Mouse (Mus musculus): ENCODE data around the gene Klhl21. TPM values are rescaled to one million over a fixed set of nuclear protein-coding genes. Genes with fewer than 3 reads are reported as not detected.

Klhl21 gene
- polyA plus RNA-seq (2015; fragmentation: Nextera tagmentation; extraction: Ambion mirVana), result 13.5 and 14.0 TPM in 2 replicates

DNA sequence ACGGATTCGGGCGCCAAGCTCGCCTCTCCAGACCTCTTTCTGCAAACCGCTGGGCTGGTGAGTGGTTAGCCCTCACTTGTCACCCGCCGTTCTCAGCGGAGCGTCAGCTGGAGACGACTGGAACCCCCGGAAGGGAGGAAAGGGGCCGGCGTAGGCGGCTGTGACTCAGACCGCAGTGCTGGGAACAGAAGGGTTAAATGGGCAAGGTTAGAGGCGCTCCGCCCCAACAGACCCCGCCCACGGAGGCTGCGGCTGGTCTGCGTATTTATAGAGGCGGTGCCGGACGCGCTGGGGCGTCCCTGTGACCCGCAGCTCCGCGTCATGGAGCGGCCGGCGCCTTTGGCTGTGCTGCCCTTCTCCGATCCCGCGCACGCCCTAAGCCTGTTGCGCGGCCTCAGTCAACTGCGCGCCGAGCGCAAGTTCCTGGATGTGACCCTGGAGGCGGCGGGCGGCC is at the start of gene Klhl21:
Gene Klhl21, plus strand, starts transcription at position 182 of the 454 bp plus-strand sequence.
- under 1% methylated on average over 45 of the region's 45 CpGs for WGBS
- ATAC-seq (ENCODE audit: insufficient read depth, low FRiP score, low read depth), result peak; percentile 87
- Histone ChIP-seq H3K9ac (peak within 1 kb of the TSS; percentile 62), H3K27ac (peak within 1 kb of the TSS; percentile 94), H3K27me3 (replicated peaks) (no peaks in the 10 kb centered on the region), H3K4me3 (replicated peaks) (peak within 1 kb of the TSS; percentile 87), H3K4me2 (peak within 1 kb of the TSS; percentile 93), H3K4me1 (peaks cover 41% of the 10 kb centered on the region), H3K9me3 (no peaks in the 10 kb centered on the region), H3K36me3 (peaks cover 15% of the 10 kb centered on the region)

DNA sequence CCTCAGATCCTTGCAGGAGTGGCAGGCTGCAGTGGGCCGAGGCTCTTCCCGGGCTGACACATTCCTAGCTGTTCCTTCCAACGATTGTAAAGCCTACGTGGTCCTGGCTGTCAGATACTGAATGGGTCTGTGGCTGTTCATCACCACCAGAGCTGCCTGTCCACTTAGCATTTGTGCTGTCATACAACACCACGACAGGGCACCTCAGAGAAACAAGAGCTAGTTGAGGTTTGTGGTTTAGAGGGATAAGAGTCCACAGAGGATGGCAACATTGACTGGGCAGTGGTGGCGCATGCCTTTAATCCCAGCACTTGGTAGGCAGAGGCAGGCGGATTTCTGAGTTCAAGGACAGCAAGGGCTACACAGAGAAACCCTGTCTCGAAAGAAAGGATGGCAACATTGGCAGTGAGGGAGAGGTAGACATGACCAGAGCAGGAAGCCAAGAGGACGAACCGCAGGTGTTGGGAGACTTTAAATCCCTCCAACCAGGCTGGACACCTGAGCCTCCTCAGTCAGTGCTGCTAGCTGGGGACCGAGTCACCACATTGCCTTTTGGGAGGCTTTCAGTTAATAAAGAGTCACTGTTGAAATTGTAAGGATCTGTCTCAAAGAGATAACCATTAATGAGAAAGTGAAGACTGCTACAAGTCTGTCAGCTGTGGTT is 48.6 kb upstream of the Klhl21 start:
- no peak overlapping the region for H3K9ac ChIP-seq
- H3K36me3 ChIP-seq, result peaks cover 34% of the 10 kb centered on the region
- ATAC-seq (ENCODE audit: insufficient read depth, low FRiP score, low read depth), result no peak
- no peak overlapping the region for H3K4me2 ChIP-seq
- H3K27me3 ChIP-seq (replicated peaks), result no peaks in the 10 kb centered on the region
- 0 out of 2 replicates have a peak, but pooled peaks cover 7% of the 10 kb centered on the region for H3K4me1 ChIP-seq
- H3K4me3 ChIP-seq (replicated peaks), result no peak overlapping the region
- peak overlapping the region; percentile 44; the same call in 1 of the 2 replicates for H3K27ac ChIP-seq
- H3K9me3 ChIP-seq, result no peaks in the 10 kb centered on the region
- 86% methylated on average over 11 of the region's 11 CpGs for WGBS

- H3K36me3 ChIP-seq, result peaks cover 33% of the 10 kb centered on the region
- ATAC-seq (ENCODE audit: insufficient read depth, low FRiP score, low read depth), result peak; percentile 95
Measured at GRCm38 (mm10) chr4:151960513-151960854, 48.1 kb upstream of the Klhl21 start.

DNA sequence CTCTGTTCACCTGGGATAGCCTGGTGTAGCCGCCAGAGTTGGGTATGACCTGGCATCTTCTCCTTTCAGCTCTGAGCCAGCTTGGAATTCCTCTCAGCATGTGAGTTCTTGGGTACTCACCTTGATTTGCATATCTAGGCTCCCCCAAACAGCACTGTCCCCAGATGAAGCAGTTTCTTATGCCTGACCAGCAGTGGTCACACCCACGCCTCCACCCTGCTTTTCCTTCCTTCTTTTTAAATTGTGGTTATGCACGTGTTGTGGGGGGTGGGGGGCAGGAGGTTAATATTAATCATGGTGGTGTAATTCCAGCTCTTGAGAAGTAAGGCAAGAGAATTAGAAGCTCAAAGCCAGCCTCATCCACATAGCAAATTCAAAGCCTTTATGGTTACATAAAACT is 45.8 kb upstream of the Klhl21 start:
- Histone ChIP-seq H3K4me1 (0 out of 2 replicates have a peak, but pooled peaks cover 7% of the 10 kb centered on the region), H3K36me3 (peaks cover 30% of the 10 kb centered on the region), H3K4me2 (no peak overlapping the region), H3K9me3 (no peaks in the 10 kb centered on the region), H3K27ac (no peak overlapping the region), H3K9ac (no peak overlapping the region), H3K27me3 (replicated peaks) (no peaks in the 10 kb centered on the region), H3K4me3 (replicated peaks) (no peak overlapping the region)
- ATAC-seq (ENCODE audit: insufficient read depth, low FRiP score, low read depth), result no peak
- 75% methylated on average over 3 of the region's 3 CpGs for WGBS

More at GRCm38 (mm10) chr4:151960513-151960854, 48.1 kb upstream of the Klhl21 start:
- Histone ChIP-seq H3K9me3 (no peaks in the 10 kb centered on the region), H3K4me2 (no peak overlapping the region), H3K4me3 (replicated peaks) (no peak overlapping the region), H3K4me1 (0 out of 2 replicates have a peak, but pooled peaks cover 7% of the 10 kb centered on the region), H3K9ac (no peak overlapping the region), H3K27me3 (replicated peaks) (no peaks in the 10 kb centered on the region), H3K27ac (peak overlapping the region; percentile 44; the same call in 1 of the 2 replicates)
- WGBS, result 61% methylated on average over 3 of the region's 3 CpGs

DNA sequence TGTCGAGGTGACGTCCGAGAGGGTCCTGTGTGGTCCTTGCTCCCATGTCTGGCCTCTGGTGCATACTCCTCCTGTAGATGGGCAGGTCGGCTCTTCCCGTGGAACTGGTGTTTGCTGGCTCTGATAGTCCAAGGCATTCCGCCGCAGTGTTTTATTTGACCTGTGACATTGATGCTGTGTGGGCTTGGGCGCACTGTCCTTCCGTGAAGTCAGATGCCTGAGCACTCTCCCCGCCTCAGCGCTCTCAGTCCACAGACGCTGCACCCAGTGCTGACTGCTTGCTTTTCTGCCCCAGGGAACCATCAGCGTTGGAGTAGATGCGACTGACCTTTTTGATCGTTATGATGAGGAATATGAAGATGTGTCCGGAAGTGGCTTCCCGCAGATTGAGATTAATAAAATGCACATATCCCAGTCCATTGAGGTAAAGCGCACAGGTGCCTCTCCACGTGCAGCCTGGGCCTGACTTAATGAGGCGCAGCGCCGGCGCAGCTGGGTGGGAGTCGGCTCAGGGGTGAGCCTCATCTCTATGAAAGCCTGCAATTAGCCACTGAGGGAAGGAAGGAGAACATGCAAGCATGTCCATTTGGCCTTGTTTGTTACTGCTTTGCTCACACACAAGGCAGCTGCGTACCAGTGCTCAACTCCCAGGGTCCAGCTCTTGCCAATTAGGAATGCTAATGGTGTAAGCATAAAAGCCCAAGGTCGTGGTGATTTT is 40.2 kb upstream of the Klhl21 start:
- no peak overlapping the region for H3K27ac ChIP-seq
- ATAC-seq (ENCODE audit: insufficient read depth, low FRiP score, low read depth), result no peak
- H3K4me1 ChIP-seq, result no peaks in the 10 kb centered on the region
- peaks cover 31% of the 10 kb centered on the region for H3K36me3 ChIP-seq
- H3K27me3 ChIP-seq (replicated peaks), result no peaks in the 10 kb centered on the region
- H3K9ac ChIP-seq, result no peak overlapping the region
- 92% methylated on average over 26 of the region's 26 CpGs for WGBS
- H3K4me2 ChIP-seq, result no peak overlapping the region
- no peak overlapping the region for H3K4me3 ChIP-seq (replicated peaks)
- no peaks in the 10 kb centered on the region for H3K9me3 ChIP-seq

- H3K27me3 ChIP-seq (replicated peaks), result no peaks in the 10 kb centered on the region
- H3K27ac ChIP-seq, result no peak overlapping the region
- H3K36me3 ChIP-seq, result peaks cover 44% of the 10 kb centered on the region
- H3K4me1 ChIP-seq, result no peaks in the 10 kb centered on the region
- ATAC-seq (ENCODE audit: insufficient read depth, low FRiP score, low read depth), result no peak
- 59% methylated on average over 10 of the region's 10 CpGs for WGBS
- no peaks in the 10 kb centered on the region for H3K9me3 ChIP-seq
- H3K4me2 ChIP-seq, result no peak overlapping the region
- no peak overlapping the region for H3K9ac ChIP-seq
- no peak overlapping the region for H3K4me3 ChIP-seq (replicated peaks)
Measured at GRCm38 (mm10) chr4:151972221-151972967, 36.2 kb upstream of the Klhl21 start.

GRCm38 (mm10) chr4:151975441-151975840 is 33.2 kb upstream of the Klhl21 start:
- no peak overlapping the region for H3K4me2 ChIP-seq
- H3K4me3 ChIP-seq (replicated peaks), result no peak overlapping the region
- no peaks in the 10 kb centered on the region for H3K4me1 ChIP-seq
- WGBS, result 89% methylated on average over 3 of the region's 3 CpGs
- ATAC-seq (ENCODE audit: insufficient read depth, low FRiP score, low read depth), result no peak
- H3K27me3 ChIP-seq (replicated peaks), result no peaks in the 10 kb centered on the region
- H3K9me3 ChIP-seq, result no peaks in the 10 kb centered on the region
- no peak overlapping the region for H3K9ac ChIP-seq
- H3K36me3 ChIP-seq, result peaks cover 35% of the 10 kb centered on the region
- H3K27ac ChIP-seq, result no peak overlapping the region

DNA sequence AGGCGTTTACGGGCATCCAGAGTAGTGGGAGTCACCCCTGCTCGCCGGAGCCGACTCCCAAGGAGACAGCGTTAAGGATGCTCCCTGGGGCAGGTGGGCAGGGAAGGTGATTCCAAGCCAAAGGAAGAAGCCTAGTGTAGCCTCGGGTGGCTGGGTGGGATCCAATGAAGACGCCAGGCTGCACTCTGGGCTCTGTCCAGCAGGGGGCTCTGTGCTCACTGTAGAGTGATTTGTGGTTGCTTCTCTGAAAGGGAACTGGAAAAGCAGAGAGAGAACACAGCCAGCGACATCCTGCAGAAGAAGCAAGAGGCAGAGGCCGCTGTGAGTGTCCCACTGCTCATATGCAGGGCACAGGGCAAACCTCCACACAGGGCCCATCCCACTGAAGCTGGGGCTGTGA is 30.9 kb upstream of the Klhl21 start:
- Histone ChIP-seq H3K4me1 (no peaks in the 10 kb centered on the region), H3K27me3 (replicated peaks) (no peaks in the 10 kb centered on the region), H3K27ac (no peak overlapping the region), H3K9ac (no peak overlapping the region), H3K4me3 (replicated peaks) (no peak overlapping the region), H3K36me3 (peaks cover 38% of the 10 kb centered on the region), H3K9me3 (no peaks in the 10 kb centered on the region), H3K4me2 (no peak overlapping the region)
- WGBS, result 40% methylated on average over 10 of the region's 10 CpGs
- ATAC-seq (ENCODE audit: insufficient read depth, low FRiP score, low read depth), result no peak

DNA sequence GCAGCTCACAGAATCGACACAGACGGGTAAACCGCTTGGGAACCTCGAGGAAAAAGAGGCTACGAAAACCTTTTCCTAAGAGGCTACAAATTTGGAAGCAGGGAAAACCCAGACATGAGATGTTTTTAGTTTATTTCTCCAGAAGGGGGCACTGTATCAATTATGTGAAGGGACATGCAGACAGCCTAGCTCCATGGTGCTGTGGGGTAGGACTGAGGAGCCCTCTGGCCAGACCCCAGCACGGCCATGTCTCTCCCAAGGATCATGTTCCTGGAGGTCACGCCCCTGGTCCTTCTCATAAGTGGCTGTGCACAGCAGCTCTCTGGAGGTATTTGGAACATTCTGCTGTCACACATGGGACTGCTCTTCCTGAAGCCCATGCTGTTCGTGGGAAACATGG is 27.9 kb upstream of the Klhl21 start:
- no peak overlapping the region for H3K9ac ChIP-seq

DNA sequence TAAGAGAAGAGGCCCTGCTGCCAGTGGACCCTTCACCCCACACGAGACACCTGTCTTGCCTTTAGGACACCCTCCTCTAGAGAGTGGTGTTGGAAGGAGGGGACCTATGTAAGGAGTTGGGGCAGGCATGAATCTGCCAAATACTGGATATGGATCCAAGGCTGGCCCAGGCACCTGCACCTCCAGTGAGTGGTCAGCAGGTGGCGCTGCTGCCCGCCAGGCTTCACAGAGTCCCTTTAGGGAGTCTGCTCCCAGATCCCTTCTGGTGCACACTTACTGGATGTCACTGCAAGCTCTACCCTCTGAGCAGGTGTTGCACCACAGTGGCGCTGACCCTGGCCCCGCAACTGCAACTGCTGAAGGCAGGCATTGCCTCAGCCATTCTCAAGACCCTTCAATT is 27.2 kb upstream of the Klhl21 start:
- Histone ChIP-seq H3K36me3 (peaks cover 16% of the 10 kb centered on the region; the same call in 1 of the 2 replicates), H3K27ac (no peak overlapping the region), H3K4me3 (replicated peaks) (no peak overlapping the region), H3K27me3 (replicated peaks) (no peaks in the 10 kb centered on the region), H3K9ac (no peak overlapping the region), H3K4me1 (peaks cover 13% of the 10 kb centered on the region; the same call in 1 of the 2 replicates), H3K9me3 (no peaks in the 10 kb centered on the region), H3K4me2 (no peak overlapping the region)
- 10% methylated on average over 5 of the region's 5 CpGs for WGBS
- ATAC-seq (ENCODE audit: insufficient read depth, low FRiP score, low read depth), result peak; percentile 41

More for the DNA sequence above, 27.9 kb upstream of the Klhl21 start:
- H3K4me2 ChIP-seq, result no peak overlapping the region
- H3K27me3 ChIP-seq (replicated peaks), result no peaks in the 10 kb centered on the region
- H3K36me3 ChIP-seq, result peaks cover 19% of the 10 kb centered on the region; the same call in 1 of the 2 replicates
- 0 out of 2 replicates have a peak, but pooled peaks cover 8% of the 10 kb centered on the region for H3K4me1 ChIP-seq
- no peak overlapping the region for H3K4me3 ChIP-seq (replicated peaks)
- H3K27ac ChIP-seq, result no peak overlapping the region
- WGBS, result 75% methylated on average over 8 of the region's 8 CpGs
- H3K9me3 ChIP-seq, result no peaks in the 10 kb centered on the region
- no peak for ATAC-seq (ENCODE audit: insufficient read depth, low FRiP score, low read depth)

DNA sequence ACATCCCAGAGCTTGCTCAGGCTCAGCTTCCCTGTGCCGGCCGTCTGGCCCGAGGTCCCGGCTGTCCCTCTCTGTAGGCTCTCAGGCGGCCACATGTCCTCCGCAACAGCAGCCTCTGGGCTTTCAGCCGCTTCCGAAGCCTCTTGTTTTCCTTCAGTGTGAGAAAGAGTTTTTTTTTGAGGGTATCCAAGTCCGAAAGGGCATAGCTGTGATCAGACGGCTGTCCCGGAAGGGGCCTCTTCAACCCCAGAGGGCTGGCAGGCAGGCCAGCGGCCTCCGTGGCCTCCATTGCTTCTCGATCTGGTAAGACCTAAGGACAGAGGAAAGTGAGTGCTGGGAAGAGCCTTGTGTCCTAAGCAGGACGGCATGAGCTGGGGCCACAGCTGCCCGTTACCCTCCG is 25.6 kb upstream of the Klhl21 start:
- 69% methylated on average over 17 of the region's 17 CpGs for WGBS
- Histone ChIP-seq H3K9ac (no peak overlapping the region), H3K4me3 (replicated peaks) (no peak overlapping the region), H3K9me3 (no peaks in the 10 kb centered on the region), H3K4me2 (no peak overlapping the region), H3K36me3 (0 out of 2 replicates have a peak, but pooled peaks cover 10% of the 10 kb centered on the region), H3K27me3 (replicated peaks) (no peaks in the 10 kb centered on the region), H3K4me1 (peaks cover 27% of the 10 kb centered on the region), H3K27ac (no peak overlapping the region)
- no peak for ATAC-seq (ENCODE audit: insufficient read depth, low FRiP score, low read depth)
